Mouse (Mus musculus) forelimb bud, embryonic 11.5 days (tissue): ENCODE measurements around the gene Hexim2.

Source experiments
- DNase-seq: peaks from one replicate; pipeline ENCODE4 v3.0.0-alpha.2; 2012; ENCODE audit warnings: low read depth, low spot score

Gene Hexim2

DNA sequence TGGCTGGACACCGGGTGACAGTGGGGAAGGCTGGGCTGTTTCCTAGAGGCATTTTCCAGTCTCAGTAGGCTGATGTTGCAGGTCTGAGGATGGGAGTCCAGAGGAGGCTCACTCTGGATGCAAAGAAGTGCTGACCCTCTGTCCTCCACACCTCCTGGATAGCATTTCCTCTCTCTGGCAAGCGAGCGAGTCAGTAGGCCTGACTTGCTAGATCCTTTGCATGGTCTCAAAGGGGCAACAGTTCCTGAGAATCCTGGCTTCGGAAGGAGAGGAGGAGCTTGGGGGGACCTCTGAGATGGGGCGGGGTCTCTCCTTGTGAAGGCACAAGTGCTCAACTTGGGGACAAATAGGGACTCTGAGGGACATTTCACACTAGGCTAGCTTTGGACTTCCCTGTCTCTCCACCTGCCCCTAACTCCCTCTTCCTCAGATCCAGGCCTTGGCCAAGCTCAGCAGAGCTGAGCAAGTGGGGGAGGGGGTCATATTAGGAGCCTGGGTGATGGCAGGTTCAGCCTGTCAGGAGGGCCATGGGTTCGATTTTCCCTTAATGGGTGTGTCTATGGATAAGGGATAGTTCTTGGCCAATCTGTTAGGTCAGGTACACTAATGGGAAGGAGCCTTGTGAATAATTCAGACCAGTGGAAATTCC, 40.3 kb downstream of the Hexim2 start:
- no peak for DNase-seq

- DNase-seq = no peak
These were observed 41.0 kb downstream of the Hexim2 start for GRCm38 (mm10) chr11:103173041-103173770.

- no peak for DNase-seq
These were observed 41.6 kb downstream of the Hexim2 start for GRCm38 (mm10) chr11:103173771-103174344.

DNA sequence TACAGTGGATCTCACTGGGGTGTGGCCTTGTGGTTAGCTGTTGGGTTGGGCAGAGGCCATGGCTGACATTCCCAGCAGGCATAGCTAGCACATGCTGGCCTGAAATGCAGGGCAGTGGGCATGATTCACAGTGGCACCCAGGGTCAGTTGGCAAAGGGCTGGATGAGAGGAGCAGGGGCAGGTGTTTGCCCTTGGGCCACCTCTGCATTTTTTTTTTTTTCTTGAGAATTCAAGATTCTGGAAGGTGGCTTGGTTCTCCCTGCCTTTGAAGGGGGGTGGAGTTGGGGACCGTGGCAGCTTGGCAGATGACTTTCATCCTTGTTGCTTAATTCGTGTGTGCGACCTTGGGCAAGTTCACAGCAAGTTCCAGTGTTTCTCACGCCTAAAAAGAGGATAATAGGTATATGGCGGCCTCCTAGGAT, 42.2 kb downstream of the Hexim2 start:
- no peak for DNase-seq

GRCm38 (mm10) chr11:103174891-103175391, 42.7 kb downstream of the Hexim2 start:
- DNase-seq = no peak

DNA sequence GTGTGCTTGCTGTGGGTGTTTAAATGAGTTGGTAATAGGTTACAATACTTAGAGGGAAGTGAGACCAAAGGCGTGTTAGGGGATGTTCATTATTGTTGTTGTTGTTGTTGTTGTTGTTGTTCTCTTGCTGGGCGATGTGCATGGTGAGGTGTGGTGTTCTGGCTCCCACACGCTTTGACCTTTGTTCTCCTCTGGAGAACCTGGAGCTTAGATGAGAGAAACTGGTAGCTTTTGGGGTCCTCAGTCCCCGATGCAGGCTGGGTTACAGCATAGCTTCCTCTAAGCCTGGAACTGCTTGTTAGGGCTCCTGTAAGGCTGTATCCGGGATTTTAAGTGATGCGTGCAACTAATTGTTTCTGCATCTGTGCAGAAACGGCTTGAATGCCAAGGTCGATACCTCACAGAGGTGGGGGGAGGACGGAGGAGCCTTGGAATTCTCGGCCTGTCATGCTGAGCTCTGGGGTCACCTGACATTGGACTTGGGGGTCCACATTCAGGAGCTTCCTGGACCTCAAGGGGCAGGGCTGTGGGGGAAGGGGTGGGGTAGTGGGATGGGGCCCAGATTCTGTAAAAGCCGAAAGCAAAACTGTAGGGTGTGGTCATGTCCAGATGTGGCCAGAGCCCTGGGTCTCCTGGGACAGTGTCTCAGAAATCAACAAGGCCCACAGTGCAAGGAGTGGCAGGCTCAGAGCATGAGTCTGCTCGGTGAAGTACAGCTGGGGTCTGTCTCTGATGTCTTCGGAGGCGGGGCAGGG, 43.6 kb downstream of the Hexim2 start:
- no peak for DNase-seq

DNA sequence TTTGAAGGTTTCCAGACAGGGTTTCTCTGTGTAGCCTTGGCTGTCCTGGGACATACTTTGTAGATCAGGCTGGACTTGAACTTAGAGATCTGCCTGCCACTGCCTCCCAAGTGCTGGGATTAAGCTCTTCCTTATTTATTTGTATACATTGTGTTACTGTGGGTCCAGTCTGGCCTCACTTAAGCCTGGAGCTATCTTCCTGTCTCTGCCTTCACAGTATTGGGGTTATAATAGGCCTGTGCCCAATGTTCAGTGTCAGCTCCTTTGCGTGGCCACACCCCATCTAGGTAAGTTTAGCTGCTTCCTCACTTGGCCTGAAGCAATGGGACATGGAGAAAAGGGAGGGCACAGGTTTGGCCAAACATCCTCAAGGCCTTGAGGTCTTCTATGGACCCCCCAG, 44.3 kb downstream of the Hexim2 start:
- no peak for DNase-seq

DNA sequence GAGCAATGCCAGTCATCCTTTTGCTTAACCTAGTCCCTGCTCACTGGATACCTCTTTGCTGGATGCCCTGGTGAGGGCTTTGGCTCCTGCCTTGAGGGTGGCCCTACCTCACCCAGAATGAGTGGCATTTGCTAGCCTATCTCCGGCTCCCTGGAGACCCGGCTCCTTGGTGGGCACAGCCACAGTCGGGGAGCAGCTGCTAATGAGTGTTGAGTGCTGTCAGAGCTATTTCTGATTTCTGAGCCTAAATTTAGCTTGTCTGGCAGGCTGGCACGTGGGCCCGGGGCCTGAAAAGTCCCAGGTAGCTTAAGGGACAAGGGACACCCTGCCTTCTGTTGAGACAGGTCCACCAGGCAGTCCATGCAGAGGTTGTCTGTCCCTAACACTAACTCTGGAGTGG, 45.0 kb downstream of the Hexim2 start:
- no peak for DNase-seq

DNA sequence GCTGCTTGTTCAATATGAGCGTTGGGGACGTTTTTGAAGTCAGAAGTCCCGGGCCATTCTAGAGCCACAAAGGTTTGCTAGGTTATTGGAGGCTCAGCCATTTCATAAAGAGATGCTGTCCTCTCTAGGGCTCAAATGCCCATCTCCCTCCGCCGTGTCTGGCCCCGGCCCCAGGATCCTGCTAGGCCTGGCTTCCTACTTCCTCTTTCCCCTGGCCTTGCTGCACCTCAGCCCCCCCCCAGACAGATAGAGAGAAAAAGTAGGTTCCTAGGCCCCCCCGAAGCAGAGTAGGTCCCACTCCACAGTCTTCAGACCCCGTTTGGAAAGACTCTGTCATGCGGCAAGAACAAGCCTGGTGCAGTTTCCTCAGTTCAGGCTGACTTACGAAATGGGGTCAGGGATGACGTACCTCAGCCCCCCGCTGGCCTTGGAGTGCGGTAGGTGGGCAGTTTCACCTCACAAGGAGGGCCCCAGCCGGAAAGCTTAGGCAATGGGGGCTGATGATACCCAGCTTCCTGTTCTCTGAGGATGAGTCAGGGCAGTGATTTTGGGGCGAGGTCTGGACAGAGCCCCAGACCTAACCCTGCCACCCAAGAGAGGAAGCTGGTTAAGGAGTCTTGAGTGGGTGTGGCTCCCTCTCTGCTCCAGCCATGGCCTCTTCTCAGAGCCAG, 45.7 kb downstream of the Hexim2 start:
- no peak for DNase-seq

DNA sequence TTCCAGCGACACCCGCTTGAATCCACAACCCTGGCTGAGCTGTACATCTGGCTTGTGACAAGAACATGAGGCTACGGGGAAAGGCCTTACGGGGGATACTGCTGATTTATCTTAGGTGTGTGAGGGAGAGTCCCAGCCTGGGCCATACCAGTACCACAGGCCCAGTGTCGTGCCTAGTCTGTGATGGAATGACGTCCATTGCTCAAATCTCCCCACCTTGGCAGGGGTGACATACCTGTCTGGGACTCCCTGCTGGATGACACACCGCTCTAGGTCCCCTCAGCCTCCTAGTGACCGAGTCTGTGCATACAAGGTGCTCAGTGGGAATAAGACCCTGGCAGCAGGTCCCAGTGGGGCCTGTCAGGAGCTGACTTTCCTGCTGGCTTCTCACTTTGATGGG, 46.5 kb downstream of the Hexim2 start:
- DNase-seq = no peak

DNA sequence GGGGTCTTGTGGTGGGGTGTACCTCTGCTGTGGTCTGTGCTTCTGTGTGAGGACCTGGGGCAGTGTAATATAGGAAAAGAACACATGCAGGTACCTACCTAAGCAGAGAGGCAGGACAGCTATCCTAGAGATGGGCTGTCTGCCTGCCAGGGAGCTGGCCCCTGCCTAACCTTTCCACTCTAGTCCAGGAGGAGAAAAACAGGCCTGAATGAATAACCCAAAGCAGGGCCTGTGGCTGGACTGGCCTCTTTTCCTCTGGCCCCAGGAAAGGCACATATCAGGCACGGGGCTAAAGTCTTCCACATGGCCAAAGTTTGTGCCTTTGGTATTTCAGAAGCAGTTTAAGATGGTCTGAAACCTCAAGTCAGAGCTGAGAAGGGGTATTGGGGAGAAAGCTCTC, 48.2 kb downstream of the Hexim2 start:
- DNase-seq = no peak

DNA sequence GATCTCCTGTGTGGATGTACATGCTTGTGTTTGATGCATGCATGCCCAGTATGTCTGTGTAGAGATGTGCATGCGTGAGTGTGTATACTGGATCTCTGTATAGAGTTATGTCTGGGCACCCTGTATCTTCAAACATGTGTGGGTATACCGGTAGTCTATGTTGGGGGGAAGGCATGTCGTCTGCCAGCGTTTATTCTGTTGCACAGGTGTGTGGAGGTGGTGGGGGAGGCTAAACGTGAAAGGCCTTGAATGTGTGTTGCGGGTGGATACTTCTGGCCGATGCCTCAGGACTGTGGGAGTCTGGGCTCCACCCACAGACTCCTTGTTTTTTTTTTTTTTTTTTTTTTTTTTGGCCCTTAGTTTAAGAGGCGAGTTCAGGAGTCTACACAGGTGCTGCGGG, 49.1 kb downstream of the Hexim2 start:
- DNase-seq = no peak

DNA sequence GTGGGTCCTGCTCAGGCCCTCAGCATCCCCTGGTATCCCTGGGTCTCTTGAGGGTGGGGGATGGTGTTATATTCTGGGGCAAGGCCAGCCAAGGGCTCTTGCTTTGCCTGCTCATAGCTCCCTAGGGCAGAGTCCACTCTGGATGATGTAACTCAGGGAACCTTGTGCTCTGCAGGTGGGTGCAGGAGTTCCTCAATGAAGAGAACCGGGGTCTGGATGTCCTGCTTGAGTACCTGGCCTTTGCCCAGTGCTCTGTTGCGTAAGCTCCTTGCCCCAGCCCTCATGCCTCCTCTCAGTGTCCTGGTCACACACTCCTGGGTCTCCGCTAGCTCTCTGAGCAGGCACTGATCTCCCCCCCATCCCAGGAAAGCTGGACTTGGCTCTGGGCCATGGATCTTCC, 49.7 kb downstream of the Hexim2 start:
- DNase-seq = no peak

DNA sequence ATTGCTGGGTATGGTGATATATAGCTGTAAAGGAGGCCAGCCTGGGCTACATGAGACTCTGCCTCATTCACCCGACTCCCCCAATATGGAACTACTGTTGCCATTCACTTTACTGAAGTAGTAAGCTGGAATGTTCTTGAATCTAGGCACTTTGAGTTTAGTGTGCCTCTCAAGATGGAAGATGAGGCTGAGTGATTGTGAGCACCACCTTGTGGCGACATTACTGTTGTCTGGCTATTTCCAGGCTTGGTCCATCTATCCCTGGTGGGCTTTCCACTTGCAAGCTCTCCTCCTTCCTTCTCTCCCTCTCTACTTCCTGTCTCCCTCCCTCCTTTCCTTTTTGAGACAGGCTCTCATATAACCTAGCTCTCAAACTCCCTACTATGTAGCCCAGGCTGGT, 52.7 kb downstream of the Hexim2 start:
- DNase-seq = peak; percentile 45
